20 mouse cellular contexts compared by ENCODE assay signal in genomic region chr13:49549616-49550015, GRCm38 (mm10). TPM values are rescaled to one million over a fixed set of nuclear protein-coding genes. Genes with fewer than 3 reads are reported as not detected.
DNase-seq lines count a peak whose midpoint lies in the region; TF ChIP-seq lines count a peak whose summit lies in the region.
"Had no signal": no experiment of that assay in that cellular context is flagged by ENCODE, and none has a peak within 500 bp of the region (broad histone marks: within the 10 kb centered on the region; RNA-seq: fewer than 3 reads in every experiment).

No protein-coding gene starts in this region.

- peak; percentile 13 for DNase-seq in urinary bladder, postnatal 14 days (ENCODE audit: low spot score)
- DNase-seq in urinary bladder, postnatal 10 days (ENCODE audit: low spot score): no peak
- peak; percentile 73 for DNase-seq in Muller cell, postnatal 12 days (ENCODE audit: inconsistent ontology term)
- DNase-seq in thymus, postnatal 10 days (ENCODE audit: low spot score in 2 of 2): no peak
- no peak for DNase-seq in right cerebral cortex, postnatal 25 days
- no peak for DNase-seq in layer of hippocampus, adult 18-20 months (ENCODE audit: low spot score in 2 of 2)
- DNase-seq: adrenal gland, postnatal 10 days; cerebellum, adult 18-20 months; cerebellum, adult 9-10 months; cerebellum, postnatal 14 days; gastrocnemius, postnatal 25 days; heart, adult 2 months had no signal

- TF ChIP-seq POLR2A in embryonic fibroblast, embryonic 13.5 days (IDR thresholded peaks at IDR 0.05; ENCODE audit: low read depth, low read length): no peak

- H3K27ac ChIP-seq in embryonic fibroblast, embryonic 13.5 days (ENCODE audit: insufficient read depth, low read length): peak overlapping the region; percentile 84
- H3K27ac ChIP-seq: forebrain, embryonic 12.5 days; heart, adult 2 months; hindbrain, embryonic 12.5 days; hindbrain, embryonic 15.5 days had no signal

- H3K4me1 ChIP-seq in embryonic fibroblast, embryonic 13.5 days (ENCODE audit: control insufficient read depth, insufficient read depth, low read length): peaks cover 7% of the 10 kb centered on the region
- H3K4me1 ChIP-seq: forebrain, embryonic 12.5 days; hindbrain, embryonic 12.5 days; hindbrain, embryonic 15.5 days had no signal

- no peak for TF ChIP-seq CTCF in embryonic fibroblast, embryonic 13.5 days (IDR thresholded peaks at IDR 0.05; ENCODE audit: borderline replicate concordance, insufficient read depth, low read length)

- no peak overlapping the region for H3K4me3 ChIP-seq in embryonic fibroblast, embryonic 13.5 days (ENCODE audit: insufficient read depth, low read length)
- H3K4me3 ChIP-seq: forebrain, embryonic 12.5 days; heart, adult 2 months; hindbrain, embryonic 12.5 days; hindbrain, embryonic 15.5 days had no signal

RNA-seq across cellular contexts. Expression of gene Aspn, which starts 5.4 kb away (rescaled TPM):
- polyA plus RNA-seq in embryonic fibroblast, embryonic 13.5 days (2011; ENCODE audit: insufficient read length, low read depth, missing spikeins): 134 and 402 TPM in 2 replicates
- total RNA-seq in layer of hippocampus, adult 18-20 months (2021): under 1 TPM; 0.62 to 0.91 TPM
- total RNA-seq: CH12.LX; G1E; granulocyte monocyte progenitor cell, adult 5-6 weeks; hematopoietic stem cell, adult 5-6 weeks had no signal
- polyA plus RNA-seq: G1E had no signal

RNA-seq across cellular contexts. Expression of gene Omd, which starts 32.6 kb away (rescaled TPM):
- 1.8 and 8.3 TPM in 2 replicates for polyA plus RNA-seq in embryonic fibroblast, embryonic 13.5 days (2011; ENCODE audit: insufficient read length, low read depth, missing spikeins)
- under 1 TPM; 0.28 to 0.42 TPM for total RNA-seq in layer of hippocampus, adult 18-20 months (2021)
- total RNA-seq: CH12.LX; granulocyte monocyte progenitor cell, adult 5-6 weeks; hematopoietic stem cell, adult 5-6 weeks had no signal
- polyA plus RNA-seq: G1E had no signal

RNA-seq across cellular contexts. Expression of gene Ecm2, which starts 45.0 kb away (rescaled TPM):
- polyA plus RNA-seq in embryonic fibroblast, embryonic 13.5 days (2011; ENCODE audit: insufficient read length, low read depth, missing spikeins): 0.55 and 1.7 TPM in 2 replicates
- total RNA-seq in layer of hippocampus, adult 18-20 months (2021): 1 to 10 TPM; 6.5 to 8.0 TPM

RNA-seq across cellular contexts. Expression of gene Tes3-ps, which starts 56.5 kb away (rescaled TPM):
- 2.9 and 4.2 TPM in 2 replicates for polyA plus RNA-seq in embryonic fibroblast, embryonic 13.5 days (2011; ENCODE audit: insufficient read length, low read depth, missing spikeins)
- total RNA-seq in layer of hippocampus, adult 18-20 months (2021): 1 to 10 TPM; 1.4 to 1.5 TPM

RNA-seq across cellular contexts. Expression of gene Ogn, which starts 58.2 kb away (rescaled TPM):
- polyA plus RNA-seq in embryonic fibroblast, embryonic 13.5 days (2011; ENCODE audit: insufficient read length, low read depth, missing spikeins): 97.4 and 284 TPM in 2 replicates
- 1 to 10 TPM; 5.9 to 6.5 TPM for total RNA-seq in layer of hippocampus, adult 18-20 months (2021)
- total RNA-seq: CH12.LX; granulocyte monocyte progenitor cell, adult 5-6 weeks; hematopoietic stem cell, adult 5-6 weeks had no signal
- polyA plus RNA-seq: G1E had no signal

Comparison
In these comparisons a context has a peak if more than half of its experiments do, and no peak if none do; other contexts are left out.
1. DNase-seq: peak in urinary bladder, postnatal 14 days (single experiment) and Muller cell, postnatal 12 days (single experiment); none in urinary bladder, postnatal 10 days (single experiment), thymus, postnatal 10 days (0 of 2), right cerebral cortex, postnatal 25 days (single experiment) and layer of hippocampus, adult 18-20 months (0 of 2).